Comparison of ENCODE assay signal across 8 mouse cellular contexts in genomic region chr6:87009692-87010328, GRCm38 (mm10). TPM values are rescaled to one million over a fixed set of nuclear protein-coding genes. Genes with fewer than 3 reads are reported as not detected.
DNase-seq lines count a peak whose midpoint lies in the region; ATAC-seq and TF ChIP-seq lines count a peak whose summit lies in the region.

No protein-coding gene starts in this region.

- TF ChIP-seq CTCF in E14TG2a.4 (conservative IDR thresholded peaks at IDR 0.05; ENCODE audit: low read length): no peak
- no peak for TF ChIP-seq CTCF in heart, postnatal 0 days (IDR thresholded peaks at IDR 0.05; ENCODE audit: low read depth)
- no peak for TF ChIP-seq CTCF in testis, adult 2 months (IDR thresholded peaks at IDR 0.05; ENCODE audit: control insufficient read depth, insufficient read depth, insufficient replicate concordance, low read depth, low read length)

- WGBS in forebrain, embryonic 12.5 days: under 1% methylated on average over 36 of the region's 36 CpGs
- WGBS in heart, postnatal 0 days: 0% methylated on average over 36 of the region's 36 CpGs
- WGBS in liver, embryonic 16.5 days (ENCODE audit: insufficient replicate concordance): under 1% methylated on average over 36 of the region's 36 CpGs
- WGBS in neural tube, embryonic 13.5 days: under 1% methylated on average over 36 of the region's 36 CpGs

- H3K4me3 ChIP-seq in E14TG2a.4 (replicated peaks; ENCODE audit: low read length): peak overlapping the region; percentile 99
- H3K4me3 ChIP-seq in forebrain, embryonic 12.5 days (replicated peaks): peak overlapping the region; percentile 67
- H3K4me3 ChIP-seq in heart, postnatal 0 days (ENCODE audit: low read depth, low read length): peak overlapping the region; percentile 74
- peak overlapping the region; percentile 87 for H3K4me3 ChIP-seq in liver, embryonic 16.5 days (ENCODE audit: low read depth, low read length)
- peak overlapping the region; percentile 87 for H3K4me3 ChIP-seq in neural tube, embryonic 13.5 days
- peak overlapping the region; percentile 99 for H3K4me3 ChIP-seq in testis, adult 2 months (ENCODE audit: control insufficient read depth, low read depth, low read length)

- peak; percentile 92 for DNase-seq in c-Kit-positive CD71-positive TER-119-positive erythroid progenitor cells, embryonic 14.5 days (ENCODE audit: low spot score)
- peak; percentile 95 for DNase-seq in heart, postnatal 0 days (ENCODE audit: low spot score)
- peak; percentile 98 for DNase-seq in kidney, postnatal 4 days

- TF ChIP-seq POLR2A in testis, adult 2 months (IDR thresholded peaks at IDR 0.05; ENCODE audit: control insufficient read depth, low read depth, low read length): peak; percentile 87

- TF ChIP-seq EP300 in heart, postnatal 0 days (IDR thresholded peaks at IDR 0.05; ENCODE audit: low read depth): 0 out of 2 replicates have a peak, but pooled peaks have one; percentile 61

- H3K9ac ChIP-seq in forebrain, embryonic 12.5 days: peak overlapping the region; percentile 85
- peak overlapping the region; percentile 84 for H3K9ac ChIP-seq in heart, postnatal 0 days (replicated peaks; ENCODE audit: low read depth, low read length)
- peak overlapping the region; percentile 93 for H3K9ac ChIP-seq in liver, embryonic 16.5 days (ENCODE audit: low read depth, low read length)
- H3K9ac ChIP-seq in neural tube, embryonic 13.5 days: peak overlapping the region; percentile 94

- H3K27me3 ChIP-seq in E14TG2a.4 (ENCODE audit: insufficient read depth, low read length): no peaks in the 10 kb centered on the region
- no peaks in the 10 kb centered on the region for H3K27me3 ChIP-seq in forebrain, embryonic 12.5 days
- H3K27me3 ChIP-seq in heart, postnatal 0 days (ENCODE audit: control insufficient read depth, insufficient read depth, low read length): no peaks in the 10 kb centered on the region
- H3K27me3 ChIP-seq in liver, embryonic 16.5 days (ENCODE audit: control insufficient read depth, insufficient read depth, low read depth, low read length): no peaks in the 10 kb centered on the region
- H3K27me3 ChIP-seq in neural tube, embryonic 13.5 days: no peaks in the 10 kb centered on the region
- H3K27me3 ChIP-seq in testis, adult 2 months (ENCODE audit: control insufficient read depth, insufficient read depth, low read length): no peaks in the 10 kb centered on the region

- H3K36me3 ChIP-seq in E14TG2a.4 (ENCODE audit: insufficient read depth, low read length): peaks cover 32% of the 10 kb centered on the region
- H3K36me3 ChIP-seq in forebrain, embryonic 12.5 days (replicated peaks): 0 out of 2 replicates have a peak, but pooled peaks cover 5% of the 10 kb centered on the region
- peaks cover 5% of the 10 kb centered on the region for H3K36me3 ChIP-seq in heart, postnatal 0 days (replicated peaks; ENCODE audit: control insufficient read depth, insufficient read depth, low read length)
- no peaks in the 10 kb centered on the region for H3K36me3 ChIP-seq in liver, embryonic 16.5 days (ENCODE audit: control insufficient read depth, insufficient read depth)
- peaks cover 14% of the 10 kb centered on the region; the same call in 1 of the 2 replicates for H3K36me3 ChIP-seq in neural tube, embryonic 13.5 days
- H3K36me3 ChIP-seq in testis, adult 2 months (ENCODE audit: control insufficient read depth, insufficient read depth, low read length): peaks cover 1% of the 10 kb centered on the region; the same call in 1 of the 2 replicates

- peak overlapping the region; percentile 61 for H3K4me2 ChIP-seq in forebrain, embryonic 12.5 days
- peak overlapping the region; percentile 66 for H3K4me2 ChIP-seq in heart, postnatal 0 days (ENCODE audit: low read depth, low read length)
- H3K4me2 ChIP-seq in liver, embryonic 16.5 days (ENCODE audit: low read depth, low read length): peak overlapping the region; percentile 81
- H3K4me2 ChIP-seq in neural tube, embryonic 13.5 days: peak overlapping the region; percentile 66

- peaks cover 57% of the 10 kb centered on the region for H3K4me1 ChIP-seq in E14TG2a.4 (replicated peaks; ENCODE audit: low read depth, low read length)
- peaks cover 12% of the 10 kb centered on the region for H3K4me1 ChIP-seq in forebrain, embryonic 12.5 days
- H3K4me1 ChIP-seq in heart, postnatal 0 days (ENCODE audit: control insufficient read depth, insufficient read depth): no peaks in the 10 kb centered on the region
- peaks cover 11% of the 10 kb centered on the region for H3K4me1 ChIP-seq in liver, embryonic 16.5 days (ENCODE audit: control insufficient read depth, low read depth, low read length)
- peaks cover 16% of the 10 kb centered on the region for H3K4me1 ChIP-seq in neural tube, embryonic 13.5 days (replicated peaks)
- H3K4me1 ChIP-seq in testis, adult 2 months (ENCODE audit: control insufficient read depth, insufficient read depth, low read length): 0 out of 2 replicates have a peak, but pooled peaks cover 2% of the 10 kb centered on the region

- H3K9me3 ChIP-seq in E14TG2a.4 (ENCODE audit: low read length): no peaks in the 10 kb centered on the region
- no peaks in the 10 kb centered on the region for H3K9me3 ChIP-seq in forebrain, embryonic 12.5 days
- no peaks in the 10 kb centered on the region for H3K9me3 ChIP-seq in heart, postnatal 0 days (replicated peaks; ENCODE audit: control insufficient read depth, low read length)
- H3K9me3 ChIP-seq in liver, embryonic 16.5 days (replicated peaks; ENCODE audit: control insufficient read depth, low read length): no peaks in the 10 kb centered on the region
- no peaks in the 10 kb centered on the region for H3K9me3 ChIP-seq in neural tube, embryonic 13.5 days

- peak overlapping the region; percentile 68 for H3K27ac ChIP-seq in forebrain, embryonic 12.5 days
- peak overlapping the region; percentile 92 for H3K27ac ChIP-seq in heart, postnatal 0 days (ENCODE audit: low read depth)
- peak overlapping the region; percentile 92 for H3K27ac ChIP-seq in liver, embryonic 16.5 days (ENCODE audit: low read length)
- H3K27ac ChIP-seq in neural tube, embryonic 13.5 days (replicated peaks): peak overlapping the region; percentile 86
- H3K27ac ChIP-seq in testis, adult 2 months (ENCODE audit: control insufficient read depth, insufficient read depth, low read depth, low read length): peak overlapping the region; percentile 96

- peak; percentile 98 for ATAC-seq in forebrain, embryonic 12.5 days (ENCODE audit: low FRiP score)
- ATAC-seq in heart, postnatal 0 days (ENCODE audit: insufficient read depth, low read depth): peak; percentile 96
- peak; percentile 96 for ATAC-seq in liver, embryonic 16.5 days (ENCODE audit: low read depth)
- ATAC-seq in neural tube, embryonic 13.5 days (ENCODE audit: low read depth): peak; percentile 98

RNA-seq across cellular contexts. Expression of gene Nfu1, which starts 0.8 kb away (rescaled TPM):
- polyA plus RNA-seq in forebrain, embryonic 12.5 days (2016; fragmentation: Nextera tagmentation; extraction: Ambion mirVana): 83.3 and 86.4 TPM in 2 replicates
- total RNA-seq in heart, postnatal 0 days (2014; rRNA removed; ENCODE audit: low replicate concordance): 195 and 349 TPM in 2 replicates
- polyA plus RNA-seq in heart, postnatal 0 days (2015; fragmentation: Nextera tagmentation; extraction: Ambion mirVana): 147 and 157 TPM in 2 replicates
- 40.9 and 44.0 TPM in 2 replicates for polyA plus RNA-seq in liver, embryonic 16.5 days (2015; fragmentation: Nextera tagmentation; extraction: Ambion mirVana)
- 126 and 142 TPM in 2 replicates for polyA plus RNA-seq in neural tube, embryonic 13.5 days (2015; fragmentation: Nextera tagmentation; extraction: Ambion mirVana)
- 119 and 141 TPM in 2 replicates for polyA plus RNA-seq in testis, adult 2 months (2012; rRNA removed)

RNA-seq across cellular contexts. Expression of gene Gfpt1, which starts 32.8 kb away (rescaled TPM):
- 18.7 and 20.3 TPM in 2 replicates for polyA plus RNA-seq in forebrain, embryonic 12.5 days (2016; fragmentation: Nextera tagmentation; extraction: Ambion mirVana)
- total RNA-seq in heart, postnatal 0 days (2014; rRNA removed; ENCODE audit: low replicate concordance): 10.0 and 23.3 TPM in 2 replicates
- polyA plus RNA-seq in heart, postnatal 0 days (2015; fragmentation: Nextera tagmentation; extraction: Ambion mirVana): 5.4 and 6.7 TPM in 2 replicates
- 6.2 and 6.7 TPM in 2 replicates for polyA plus RNA-seq in liver, embryonic 16.5 days (2015; fragmentation: Nextera tagmentation; extraction: Ambion mirVana)
- 19.3 and 20.3 TPM in 2 replicates for polyA plus RNA-seq in neural tube, embryonic 13.5 days (2015; fragmentation: Nextera tagmentation; extraction: Ambion mirVana)
- 31.8 and 37.7 TPM in 2 replicates for polyA plus RNA-seq in testis, adult 2 months (2012; rRNA removed)

Comparison
In these comparisons a context has a peak if more than half of its experiments do, and no peak if none do; other contexts are left out.
1. Peak in every context shown above with its lines: DNase-seq, ATAC-seq, H3K4me3 ChIP-seq and H3K27ac ChIP-seq.